20 mouse cellular contexts compared by ENCODE assay signal in the genomic region with DNA sequence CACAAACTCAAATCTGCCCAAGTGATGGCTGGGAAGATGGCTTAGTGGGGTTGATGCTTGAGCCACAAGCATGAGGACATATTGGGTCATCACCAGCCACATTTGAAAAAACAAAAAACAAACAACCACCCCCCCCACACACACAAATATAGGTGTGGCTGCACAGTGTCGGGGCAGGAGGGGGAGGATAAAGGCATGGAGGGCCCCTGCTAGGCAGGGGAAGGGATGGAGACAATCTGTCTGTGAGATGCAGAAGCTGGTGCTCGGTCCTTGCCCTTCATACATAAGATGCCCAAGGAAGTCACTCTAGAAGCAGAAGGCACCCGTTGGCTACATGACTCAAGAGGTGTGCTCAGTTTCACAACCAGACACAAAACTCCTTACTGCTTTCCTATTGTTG. TPM values are rescaled to one million over a fixed set of nuclear protein-coding genes. Genes with fewer than 3 reads are reported as not detected.
DNase-seq lines count a peak whose midpoint lies in the region; ATAC-seq and TF ChIP-seq lines count a peak whose summit lies in the region.
"Had no signal": no experiment of that assay in that cellular context is flagged by ENCODE, and none has a peak within 500 bp of the region (broad histone marks: within the 10 kb centered on the region; RNA-seq: fewer than 3 reads in every experiment).

No protein-coding gene starts in this region.

- H3K4me3 ChIP-seq in hindbrain, embryonic 13.5 days, result no peak overlapping the region
- no peak overlapping the region for H3K4me3 ChIP-seq in hindbrain, embryonic 14.5 days (replicated peaks; ENCODE audit: low read length)
- H3K4me3 ChIP-seq in midbrain, embryonic 12.5 days, result no peak overlapping the region
- no peak overlapping the region for H3K4me3 ChIP-seq in midbrain, embryonic 11.5 days (ENCODE audit: low read depth, low read length)
- no peak overlapping the region for H3K4me3 ChIP-seq in intestine, embryonic 16.5 days (ENCODE audit: low read length)
- H3K4me3 ChIP-seq in myocyte, result no peak overlapping the region
- H3K4me3 ChIP-seq: layer of hippocampus, adult 2 months; limb, embryonic 13.5 days; midbrain, embryonic 10.5 days had no signal

- ATAC-seq in hindbrain, embryonic 13.5 days (ENCODE audit: low FRiP score), result 0 out of 2 replicates have a peak, but pooled peaks have one; percentile 28
- ATAC-seq in hindbrain, embryonic 14.5 days (ENCODE audit: low FRiP score), result no peak
- peak; percentile 34; the same call in 1 of the 2 replicates for ATAC-seq in midbrain, embryonic 12.5 days (ENCODE audit: low FRiP score, low read depth)
- no peak for ATAC-seq in midbrain, embryonic 11.5 days (ENCODE audit: low FRiP score)
- ATAC-seq in intestine, embryonic 16.5 days, result peak; percentile 26; the same call in 1 of the 2 replicates
- ATAC-seq: inflammation-experienced regulatory T-cells, adult 6 months; Patski had no signal

- no peak for TF ChIP-seq POLR2A in myocyte (IDR thresholded peaks at IDR 0.05; ENCODE audit: insufficient read length, low read depth)

- no peak for DNase-seq in hindbrain, embryonic 14.5 days (ENCODE audit: low spot score)
- no peak for DNase-seq in midbrain, embryonic 11.5 days (ENCODE audit: low spot score, missing footprints)
- no peak for DNase-seq in adrenal gland, adult (ENCODE audit: inconsistent age in 2 of 2, low spot score in 1 of 2)
- DNase-seq: adrenal gland, postnatal 10 days; cerebellum, adult 9-11 months; gastrocnemius, postnatal 10 days; heart, adult 11 months; kidney, postnatal 14 days; layer of hippocampus, postnatal 36 days; right cerebral cortex, postnatal 4 days; thymus, postnatal 14 days had no signal

- H3K27me3 ChIP-seq in hindbrain, embryonic 13.5 days, result no peaks in the 10 kb centered on the region
- no peaks in the 10 kb centered on the region for H3K27me3 ChIP-seq in hindbrain, embryonic 14.5 days (ENCODE audit: control insufficient read depth, insufficient read depth, low read length)
- H3K27me3 ChIP-seq in midbrain, embryonic 12.5 days, result no peaks in the 10 kb centered on the region
- no peaks in the 10 kb centered on the region for H3K27me3 ChIP-seq in midbrain, embryonic 11.5 days (ENCODE audit: control insufficient read depth, insufficient read depth, low read length)
- no peaks in the 10 kb centered on the region for H3K27me3 ChIP-seq in intestine, embryonic 16.5 days (replicated peaks; ENCODE audit: control insufficient read depth, insufficient read depth, low read length)
- no peaks in the 10 kb centered on the region for H3K27me3 ChIP-seq in myocyte (ENCODE audit: control insufficient read depth, insufficient read depth, insufficient read length)
- H3K27me3 ChIP-seq: limb, embryonic 13.5 days; Patski had no signal

- WGBS in hindbrain, embryonic 13.5 days, result 91% methylated on average over 3 of the region's 3 CpGs
- 95% methylated on average over 3 of the region's 3 CpGs for WGBS in hindbrain, embryonic 14.5 days
- WGBS in midbrain, embryonic 12.5 days, result 87% methylated on average over 3 of the region's 3 CpGs
- WGBS in midbrain, embryonic 11.5 days, result 87% methylated on average over 3 of the region's 3 CpGs
- 81% methylated on average over 3 of the region's 3 CpGs for WGBS in intestine, embryonic 16.5 days

- H3K9ac ChIP-seq in hindbrain, embryonic 13.5 days, result no peak overlapping the region
- no peak overlapping the region for H3K9ac ChIP-seq in hindbrain, embryonic 14.5 days
- no peak overlapping the region for H3K9ac ChIP-seq in midbrain, embryonic 12.5 days (replicated peaks)
- no peak overlapping the region for H3K9ac ChIP-seq in midbrain, embryonic 11.5 days (ENCODE audit: low read length)
- no peak overlapping the region for H3K9ac ChIP-seq in intestine, embryonic 16.5 days (ENCODE audit: low read depth, low read length)
- H3K9ac ChIP-seq: limb, embryonic 13.5 days had no signal

- H3ac ChIP-seq in myocyte (ENCODE audit: control insufficient read depth, insufficient read length), result no peak overlapping the region

- no peaks in the 10 kb centered on the region for H3K9me3 ChIP-seq in hindbrain, embryonic 13.5 days
- H3K9me3 ChIP-seq in hindbrain, embryonic 14.5 days (ENCODE audit: control insufficient read depth, low read length), result no peaks in the 10 kb centered on the region
- no peaks in the 10 kb centered on the region for H3K9me3 ChIP-seq in midbrain, embryonic 12.5 days
- H3K9me3 ChIP-seq in midbrain, embryonic 11.5 days (ENCODE audit: control insufficient read depth, low read length), result no peaks in the 10 kb centered on the region
- H3K9me3 ChIP-seq in intestine, embryonic 16.5 days (ENCODE audit: control insufficient read depth, low read length), result no peaks in the 10 kb centered on the region
- H3K9me3 ChIP-seq: limb, embryonic 13.5 days; midbrain, embryonic 10.5 days had no signal

- H3K4me1 ChIP-seq in hindbrain, embryonic 13.5 days (replicated peaks), result no peaks in the 10 kb centered on the region
- no peaks in the 10 kb centered on the region for H3K4me1 ChIP-seq in hindbrain, embryonic 14.5 days (replicated peaks; ENCODE audit: control insufficient read depth, insufficient read depth, low read length)
- H3K4me1 ChIP-seq in midbrain, embryonic 12.5 days, result no peaks in the 10 kb centered on the region
- no peaks in the 10 kb centered on the region for H3K4me1 ChIP-seq in midbrain, embryonic 11.5 days (ENCODE audit: control insufficient read depth, insufficient read depth, low read length)
- no peaks in the 10 kb centered on the region for H3K4me1 ChIP-seq in intestine, embryonic 16.5 days (ENCODE audit: control insufficient read depth, insufficient read depth, low read length)
- H3K4me1 ChIP-seq: limb, embryonic 13.5 days; midbrain, embryonic 10.5 days had no signal

- H3K36me3 ChIP-seq in hindbrain, embryonic 13.5 days, result peaks cover 46% of the 10 kb centered on the region
- peaks cover 50% of the 10 kb centered on the region for H3K36me3 ChIP-seq in hindbrain, embryonic 14.5 days (replicated peaks; ENCODE audit: control insufficient read depth, insufficient read depth)
- H3K36me3 ChIP-seq in midbrain, embryonic 12.5 days, result peaks cover 44% of the 10 kb centered on the region
- H3K36me3 ChIP-seq in midbrain, embryonic 11.5 days (ENCODE audit: control insufficient read depth, insufficient read depth, low read length), result peaks cover 9% of the 10 kb centered on the region; the same call in 1 of the 2 replicates
- peaks cover 10% of the 10 kb centered on the region for H3K36me3 ChIP-seq in intestine, embryonic 16.5 days (ENCODE audit: control insufficient read depth, insufficient read depth, low read length)
- peaks cover 46% of the 10 kb centered on the region for H3K36me3 ChIP-seq in myocyte (ENCODE audit: control insufficient read depth, insufficient read depth)

- H3K27ac ChIP-seq in hindbrain, embryonic 13.5 days, result no peak overlapping the region
- H3K27ac ChIP-seq in hindbrain, embryonic 14.5 days, result no peak overlapping the region
- H3K27ac ChIP-seq in midbrain, embryonic 12.5 days (replicated peaks), result no peak overlapping the region
- H3K27ac ChIP-seq in midbrain, embryonic 11.5 days (ENCODE audit: low read depth, low read length), result no peak overlapping the region
- no peak overlapping the region for H3K27ac ChIP-seq in intestine, embryonic 16.5 days (ENCODE audit: low read length)
- H3K27ac ChIP-seq: layer of hippocampus, adult 2 months; limb, embryonic 13.5 days; midbrain, embryonic 10.5 days had no signal

- no peaks in the 10 kb centered on the region for H3K79me2 ChIP-seq in myocyte (ENCODE audit: control insufficient read depth, insufficient read depth)

- no peak overlapping the region for H3K4me2 ChIP-seq in hindbrain, embryonic 13.5 days
- no peak overlapping the region for H3K4me2 ChIP-seq in hindbrain, embryonic 14.5 days (replicated peaks)
- H3K4me2 ChIP-seq in midbrain, embryonic 12.5 days (replicated peaks), result no peak overlapping the region
- no peak overlapping the region for H3K4me2 ChIP-seq in midbrain, embryonic 11.5 days
- no peak overlapping the region for H3K4me2 ChIP-seq in intestine, embryonic 16.5 days (ENCODE audit: low read depth, low read length)
- H3K4me2 ChIP-seq in myocyte (ENCODE audit: low read depth), result no peak overlapping the region
- H3K4me2 ChIP-seq: limb, embryonic 13.5 days had no signal

TF ChIP-seq in myocyte, 11 proteins besides CTCF, POLR2A, EP300 and RAD21:
- TF ChIP-seq MYOD1 (IDR thresholded peaks at IDR 0.05; ENCODE audit: control insufficient read depth in 1 of 3, insufficient read length in 2 of 3, low read depth in 2 of 3), result no peak
- no peak for TF ChIP-seq USF1 (IDR thresholded peaks at IDR 0.05; ENCODE audit: low read depth)
- TF ChIP-seq POLR2AphosphoS2 (IDR thresholded peaks at IDR 0.05; ENCODE audit: insufficient read length, low read depth), result peak; percentile 23
- TF ChIP-seq E2F4 (IDR thresholded peaks at IDR 0.05; ENCODE audit: insufficient read depth), result no peak
- no peak for TF ChIP-seq MYOG (IDR thresholded peaks at IDR 0.05; ENCODE audit: control insufficient read depth in 1 of 3, insufficient read depth in 1 of 3, insufficient read length in 2 of 3, low read depth in 2 of 3)
- no peak for TF ChIP-seq TCF12 (IDR thresholded peaks at IDR 0.05; ENCODE audit: insufficient read depth, poor library complexity, severe bottlenecking)

RNA-seq across cellular contexts. Expression of gene Dner, which starts 25.9 kb away (rescaled TPM):
- polyA plus RNA-seq in hindbrain, embryonic 13.5 days (2015; fragmentation: Nextera tagmentation; extraction: Ambion mirVana), result 262 and 287 TPM in 2 replicates
- polyA plus RNA-seq in hindbrain, embryonic 14.5 days (2014; fragmentation: Nextera tagmentation; extraction: Ambion mirVana), result 301 and 318 TPM in 2 replicates
- 76.4 and 78.0 TPM in 2 replicates for polyA plus RNA-seq in midbrain, embryonic 12.5 days (2016; fragmentation: Nextera tagmentation; extraction: Ambion mirVana)
- 28.1 and 29.1 TPM in 2 replicates for polyA plus RNA-seq in midbrain, embryonic 11.5 days (2014; fragmentation: Nextera tagmentation; extraction: Ambion mirVana)
- 2.4 and 3.4 TPM in 2 replicates for polyA plus RNA-seq in intestine, embryonic 16.5 days (2015; fragmentation: Nextera tagmentation; extraction: Ambion mirVana)
- polyA plus RNA-seq in myocyte (2012; fragmentation: generic; extraction: Trizol), result 0.05 TPM
- polyA plus RNA-seq: Patski had no signal

Comparison
In these comparisons a context has a peak if more than half of its experiments do, and no peak if none do; other contexts are left out.
1. ATAC-seq: peak in hindbrain, embryonic 13.5 days (single experiment), midbrain, embryonic 12.5 days (single experiment) and intestine, embryonic 16.5 days (single experiment); none in hindbrain, embryonic 14.5 days (single experiment) and midbrain, embryonic 11.5 days (single experiment).